Mouse (Mus musculus) neural tube, embryonic 11.5 days (tissue): Measurements from ENCODE around the gene Gm21312. TPM values are rescaled to one million over a fixed set of nuclear protein-coding genes. Genes with fewer than 3 reads are reported as not detected.
"Not testable (repeated sequence)": the region's sequence is repeated elsewhere in the genome, so short reads cannot be mapped to it uniquely, and the experiment has no call there.

Experiments used
- ATAC-seq: fragments of 200-750 bp; cut with Nextera tagmentation; 2 replicates; pipeline ENCODE4 v1.8.0; 2017; ENCODE audit warnings: moderate number of reproducible peaks, mild to moderate bottlenecking, moderate TSS enrichment, moderate library complexity; ENCODE audit not compliant: insufficient read depth, low FRiP score, low TSS enrichment
- DNase-seq: peaks from one replicate; pipeline ENCODE4 v3.0.0-alpha.2; 2015; ENCODE audit warnings: low spot score
- H3K27ac ChIP-seq: fragments of 300-500 bp; sonication (generic); 2 replicates; pipeline ENCODE4 v1.5.1; 2014; ENCODE audit warnings: low read depth, mild to moderate bottlenecking, low read length
- H3K27me3 ChIP-seq: fragments of 300-500 bp; sonication (generic); 2 replicates; pipeline ENCODE4 v1.6.1; 2014; ENCODE audit warnings: mild to moderate bottlenecking, low read length, mixed read lengths; ENCODE audit not compliant: control insufficient read depth, insufficient read depth
- H3K36me3 ChIP-seq: fragments of 300-500 bp; sonication (generic); 2 replicates; pipeline ENCODE4 v1.6.1; 2014; ENCODE audit warnings: mild to moderate bottlenecking, low read length, moderate library complexity, mixed read lengths; ENCODE audit not compliant: control insufficient read depth, insufficient read depth
- H3K4me1 ChIP-seq: fragments of 300-500 bp; sonication (generic); 2 replicates; pipeline ENCODE4 v1.6.1; 2014; ENCODE audit warnings: low read length, mixed read lengths; ENCODE audit not compliant: control insufficient read depth, insufficient read depth
- H3K4me2 ChIP-seq: fragments of 300-500 bp; sonication (generic); 2 replicates; pipeline ENCODE4 v1.6.1; 2014; ENCODE audit warnings: low read depth, mild to moderate bottlenecking, moderate library complexity
- H3K4me3 ChIP-seq: fragments of 300-500 bp; sonication (generic); 2 replicates; pipeline ENCODE4 v1.5.1; 2014; ENCODE audit warnings: low read depth, low read length
- H3K9ac ChIP-seq: fragments of 300-500 bp; sonication (generic); 2 replicates; pipeline ENCODE4 v1.6.1; 2014; ENCODE audit warnings: mild to moderate bottlenecking, low read length
- H3K9me3 ChIP-seq: fragments of 300-500 bp; sonication (generic); 2 replicates; pipeline ENCODE4 v1.6.1; 2016; ENCODE audit warnings: low read length; ENCODE audit not compliant: control insufficient read depth
- WGBS: fragments of 180-500 bp; shearing (Covaris S2); extraction: QIAGEN DNeasy Blood & Tissue Kit; methylation state at CpG from one replicate; pipeline ENCODE4 v1.1.7; 2014; 5-methylcytosine and 5-hydroxymethylcytosine counted together
- polyA plus RNA-seq: library from polyadenylated mRNA; unstranded; fragments of >200 nt; fragmentation: Nextera tagmentation; extraction: Ambion mirVana; gene quantifications from 2 replicates; pipeline ENCODE4 v1.2.1, GENCODE M21; 2014

The Gm21312 gene
- not detected in 2 replicates for polyA plus RNA-seq

GRCm38 (mm10) chr10:104176724-104177123 is at the start of gene Gm21312:
Gene Gm21312 (plus strand): TSS chr10:104177024.
- not testable (repeated sequence) for ATAC-seq, H3K27me3 ChIP-seq, H3K4me2 ChIP-seq, H3K4me1 ChIP-seq, H3K9me3 ChIP-seq, H3K36me3 ChIP-seq, H3K9ac ChIP-seq, H3K4me3 ChIP-seq, DNase-seq, H3K27ac ChIP-seq
- no CpG with 5 or more reads among the region's 3 CpGs for WGBS

- not testable (repeated sequence) for DNase-seq, H3K27ac ChIP-seq, H3K9ac ChIP-seq, H3K9me3 ChIP-seq, H3K4me2 ChIP-seq, H3K4me3 ChIP-seq, H3K4me1 ChIP-seq, ATAC-seq, H3K27me3 ChIP-seq, H3K36me3 ChIP-seq
- no CpG with 5 or more reads among the region's 3 CpGs for WGBS
Measured at GRCm38 (mm10) chr10:104142687-104143086, 34.1 kb upstream of the Gm21312 start, which contains the start of gene Gm21293. Gene Gm21293 (plus strand): TSS chr10:104142987.

- not testable (repeated sequence) for H3K36me3 ChIP-seq, ATAC-seq, H3K4me3 ChIP-seq, H3K9me3 ChIP-seq, H3K9ac ChIP-seq, H3K27me3 ChIP-seq, DNase-seq, H3K4me2 ChIP-seq, H3K27ac ChIP-seq, H3K4me1 ChIP-seq
- no CpG with 5 or more reads among the region's 3 CpGs for WGBS
Measured at GRCm38 (mm10) chr10:104151197-104151596, 25.6 kb upstream of the Gm21312 start, which contains the start of gene Gm6763. Gene Gm6763 (plus strand): TSS chr10:104151497.

- H3K36me3 ChIP-seq, ATAC-seq, H3K9me3 ChIP-seq, DNase-seq, H3K4me1 ChIP-seq, H3K4me2 ChIP-seq, H3K4me3 ChIP-seq, H3K27ac ChIP-seq, H3K9ac ChIP-seq, H3K27me3 ChIP-seq: not testable (repeated sequence)
- WGBS, result no CpG with 5 or more reads among the region's 3 CpGs
Measured at GRCm38 (mm10) chr10:104159706-104160105, 17.1 kb upstream of the Gm21312 start, which contains the start of gene Gm8764. Gene Gm8764 (plus strand): TSS chr10:104160006.

- H3K4me2 ChIP-seq, ATAC-seq, H3K36me3 ChIP-seq, H3K27me3 ChIP-seq, H3K4me1 ChIP-seq, H3K4me3 ChIP-seq, H3K9me3 ChIP-seq, H3K27ac ChIP-seq, H3K9ac ChIP-seq, DNase-seq: not testable (repeated sequence)
- no CpG with 5 or more reads among the region's 3 CpGs for WGBS
Measured at GRCm38 (mm10) chr10:104168215-104168614, 8.6 kb upstream of the Gm21312 start, which contains the start of gene Gm21304. Gene Gm21304 (plus strand): TSS chr10:104168515.

GRCm38 (mm10) chr10:104185233-104185632 is 8.4 kb downstream of the Gm21312 start, which contains the start of gene Gm20765:
Gene Gm20765 (plus strand): TSS chr10:104185533.
- not testable (repeated sequence) for H3K36me3 ChIP-seq, H3K4me3 ChIP-seq, H3K4me1 ChIP-seq, ATAC-seq, H3K9ac ChIP-seq, DNase-seq, H3K27ac ChIP-seq, H3K27me3 ChIP-seq, H3K4me2 ChIP-seq, H3K9me3 ChIP-seq
- WGBS, result no CpG with 5 or more reads among the region's 3 CpGs

GRCm38 (mm10) chr10:104193742-104194141 is 16.9 kb downstream of the Gm21312 start, which contains the start of gene Gm4340:
Gene Gm4340 (plus strand): TSS chr10:104194042.
- not testable (repeated sequence) for H3K27me3 ChIP-seq, H3K27ac ChIP-seq, H3K9ac ChIP-seq, H3K4me2 ChIP-seq, H3K4me3 ChIP-seq, H3K9me3 ChIP-seq, DNase-seq, H3K4me1 ChIP-seq, ATAC-seq, H3K36me3 ChIP-seq
- no CpG with 5 or more reads among the region's 3 CpGs for WGBS

- WGBS, result 91% methylated on average over 1 of the region's 1 CpGs
- H3K4me3 ChIP-seq, result no peak overlapping the region
- no peaks in the 10 kb centered on the region for H3K9me3 ChIP-seq
- H3K9ac ChIP-seq, result no peak overlapping the region
- H3K4me2 ChIP-seq, result no peak overlapping the region
- no peak for DNase-seq
- no peak for ATAC-seq
- H3K27ac ChIP-seq, result no peak overlapping the region
- no peaks in the 10 kb centered on the region for H3K36me3 ChIP-seq
- no peaks in the 10 kb centered on the region for H3K4me1 ChIP-seq
- no peaks in the 10 kb centered on the region for H3K27me3 ChIP-seq
Measured at GRCm38 (mm10) chr10:104209655-104210054, 32.8 kb downstream of the Gm21312 start.

GRCm38 (mm10) chr10:104210268-104210990 is 33.6 kb downstream of the Gm21312 start:
- 76% methylated on average over 3 of the region's 3 CpGs for WGBS
- H3K27me3 ChIP-seq, result no peaks in the 10 kb centered on the region
- H3K4me2 ChIP-seq, result no peak overlapping the region
- H3K36me3 ChIP-seq, result no peaks in the 10 kb centered on the region
- no peak overlapping the region for H3K9ac ChIP-seq
- no peaks in the 10 kb centered on the region for H3K4me1 ChIP-seq
- ATAC-seq (no peak), DNase-seq (no peak)
- H3K9me3 ChIP-seq, result no peaks in the 10 kb centered on the region
- no peak overlapping the region for H3K4me3 ChIP-seq
- no peak overlapping the region for H3K27ac ChIP-seq
